Mouse (Mus musculus) olfactory bulb, adult 2 months (tissue): ENCODE data around the gene Ppm1e. TPM values are rescaled to one million over a fixed set of nuclear protein-coding genes. Genes with fewer than 3 reads are reported as not detected.
A peak's percentile ranks its signal among the peaks of the same experiment; 100 is the strongest.

Experiments
- H3K27ac ChIP-seq: fragments of 200-500 bp; 2 replicates; pipeline ENCODE4 v1.5.1; 2012; ENCODE audit warnings: low read depth, low read length; ENCODE audit not compliant: insufficient read depth
- H3K4me1 ChIP-seq: fragments of 200-500 bp; 2 replicates; pipeline ENCODE4 v1.6.1; 2012; ENCODE audit warnings: low read length; ENCODE audit not compliant: control insufficient read depth, insufficient read depth
- H3K4me3 ChIP-seq: fragments of 200-500 bp; 2 replicates; pipeline ENCODE4 v1.5.1; 2012; ENCODE audit warnings: mild to moderate bottlenecking, low read depth, low read length, moderate library complexity; ENCODE audit not compliant: insufficient read depth
- CTCF ChIP-seq: fragments of 200-500 bp; IDR thresholded peaks from 2 replicates; pipeline ENCODE4 v1.5.1; 2012; ENCODE audit warnings: low read depth, mild to moderate bottlenecking, low read length, moderate library complexity; ENCODE audit not compliant: insufficient read depth
- POLR2A ChIP-seq: fragments of 200-500 bp; IDR thresholded peaks from 2 replicates; pipeline ENCODE4 v1.6.1; 2012; ENCODE audit warnings: mild to moderate bottlenecking, low read depth, low read length, moderate library complexity; ENCODE audit not compliant: insufficient read depth
- WGBS: fragments of 180-500 bp; shearing (Covaris S2); methylation state at CpG from one replicate; pipeline ENCODE4 v1.1.7; 2018; 5-methylcytosine and 5-hydroxymethylcytosine counted together
- polyA plus RNA-seq: library from polyadenylated mRNA; stranded (reverse); fragments of >200 nt; gene quantifications from 2 replicates; pipeline ENCODE4 v1.2.4, GENCODE M21; 2012; ENCODE audit warnings: low replicate concordance; ENCODE audit not compliant: missing spikeins, insufficient read depth, insufficient read length

Ppm1e gene
- polyA plus RNA-seq, 1 experiment: 159 TPM

DNA sequence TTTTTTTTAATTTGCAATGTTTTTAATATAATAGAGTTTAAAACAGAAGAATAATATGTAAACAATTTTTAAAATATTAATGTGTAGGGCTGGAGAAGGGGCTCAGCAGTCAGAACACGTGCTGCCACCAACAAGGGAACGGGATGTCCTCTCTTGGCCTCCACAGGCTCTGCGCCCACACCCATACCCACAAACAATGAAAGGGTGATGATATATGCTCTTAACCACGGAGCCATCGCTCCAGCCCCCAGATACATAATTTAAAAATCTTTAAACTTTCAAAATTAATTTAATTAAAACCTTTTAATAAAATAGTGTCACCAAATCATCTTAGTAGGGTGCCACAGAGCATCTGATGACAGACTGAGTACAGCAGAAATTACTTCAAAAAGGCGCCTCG is 8.2 kb upstream of the Ppm1e start:
- no peak overlapping the region for H3K27ac ChIP-seq
- no peak for TF ChIP-seq CTCF
- no peak for TF ChIP-seq POLR2A
- H3K4me3 ChIP-seq: no peak overlapping the region
- WGBS: 83% methylated on average over 7 of the region's 7 CpGs
- no peaks in the 10 kb centered on the region for H3K4me1 ChIP-seq

DNA sequence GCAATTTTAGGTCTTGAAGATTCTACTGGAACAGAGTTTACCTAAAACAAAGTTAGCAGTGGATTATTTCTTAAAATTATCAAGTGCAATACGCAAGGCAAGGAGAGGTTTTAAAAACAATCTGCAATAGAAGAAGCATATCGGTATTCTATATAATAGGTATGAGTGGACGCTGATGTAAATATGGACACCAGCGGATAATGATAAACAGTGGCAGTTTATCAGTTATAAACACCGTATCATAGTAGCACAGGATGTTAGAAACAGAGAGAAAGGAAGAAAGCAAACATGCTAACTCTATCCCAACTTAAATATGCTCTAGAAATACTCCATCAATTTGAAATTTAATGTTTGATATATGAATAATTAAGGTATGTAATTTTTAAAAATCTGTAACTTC is 6.3 kb upstream of the Ppm1e start:
- 97% methylated on average over 5 of the region's 5 CpGs for WGBS
- Histone ChIP-seq H3K27ac (no peak overlapping the region), H3K4me1 (0 out of 2 replicates have a peak, but pooled peaks cover 2% of the 10 kb centered on the region), H3K4me3 (no peak overlapping the region)
- TF ChIP-seq POLR2A (no peak), CTCF (no peak)

DNA sequence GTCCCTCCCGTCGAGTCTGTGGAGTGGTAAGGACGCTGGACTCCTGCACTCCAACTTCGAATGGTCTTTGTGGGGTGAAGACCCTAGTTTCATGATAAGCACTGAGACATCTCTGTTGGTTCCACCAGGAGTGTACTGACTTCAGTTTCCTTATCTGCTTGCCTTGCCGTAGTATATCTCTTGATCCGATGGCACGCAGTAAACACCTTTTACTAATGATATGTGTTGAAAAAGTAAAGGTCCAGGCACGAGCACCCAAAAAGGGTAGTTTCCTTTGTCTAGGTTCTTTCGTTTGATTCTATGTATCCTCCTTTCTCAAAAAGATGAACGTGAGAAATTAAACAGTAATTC is 414 bp upstream of the Ppm1e start:
- no peak for TF ChIP-seq POLR2A
- TF ChIP-seq CTCF: no peak
- WGBS: 3% methylated on average over 10 of the region's 10 CpGs
- Histone ChIP-seq H3K4me3 (peak overlapping the region; percentile 89), H3K4me1 (peaks cover 4% of the 10 kb centered on the region; the same call in 1 of the 2 replicates), H3K27ac (peak overlapping the region; percentile 92)

DNA sequence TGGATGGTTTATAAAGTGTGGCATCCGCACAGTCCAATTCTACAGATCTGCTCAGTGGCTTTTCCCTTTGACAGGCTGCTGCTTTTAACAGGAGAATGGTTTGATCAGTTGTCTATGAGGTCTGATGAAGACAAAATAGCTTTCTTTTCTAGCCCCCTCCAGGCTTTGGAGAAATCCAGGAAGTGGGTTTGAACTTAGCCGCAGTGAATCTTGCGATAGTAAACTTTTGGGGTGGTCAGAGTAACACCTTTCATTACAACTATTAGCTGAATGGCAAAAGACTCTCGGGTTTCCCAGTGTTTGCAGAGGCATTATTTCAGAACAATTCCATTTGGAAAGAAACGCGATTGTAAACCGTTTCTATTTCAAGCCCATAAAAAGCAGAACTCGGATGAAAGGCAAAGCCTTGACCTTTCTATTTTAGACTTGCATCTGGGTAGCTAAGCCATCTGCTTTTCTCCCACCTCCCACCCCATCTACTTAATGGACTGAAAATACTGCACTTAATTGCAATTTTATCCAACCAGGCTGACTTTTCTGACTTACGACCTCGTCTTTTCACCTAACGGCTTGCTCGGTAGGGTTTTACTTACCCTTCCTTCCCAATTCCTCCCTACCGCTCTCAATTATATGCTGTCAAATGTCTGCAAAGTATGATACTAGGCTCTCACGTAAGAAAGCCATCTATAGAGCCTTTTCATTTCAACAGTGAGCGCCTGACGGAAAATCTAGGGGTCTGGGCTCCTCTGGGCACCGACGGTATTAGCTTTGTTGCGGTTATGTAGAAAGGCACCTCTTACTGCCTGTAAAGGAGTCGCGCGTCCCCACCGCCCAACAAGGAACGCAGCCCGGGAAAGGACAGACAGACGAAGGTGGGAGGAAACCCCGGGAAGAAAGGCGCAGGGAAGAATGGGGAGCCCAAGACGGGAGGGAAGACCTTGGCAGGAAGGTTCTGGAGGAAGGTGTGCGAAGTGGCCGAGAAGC is 1.2 kb downstream of the Ppm1e start:
- TF ChIP-seq CTCF (no peak), POLR2A (no peak)
- 1% methylated on average over 31 of the region's 31 CpGs for WGBS
- peak overlapping the region; percentile 92 for H3K27ac ChIP-seq
- peaks cover 4% of the 10 kb centered on the region; the same call in 1 of the 2 replicates for H3K4me1 ChIP-seq
- peak overlapping the region; percentile 89 for H3K4me3 ChIP-seq

DNA sequence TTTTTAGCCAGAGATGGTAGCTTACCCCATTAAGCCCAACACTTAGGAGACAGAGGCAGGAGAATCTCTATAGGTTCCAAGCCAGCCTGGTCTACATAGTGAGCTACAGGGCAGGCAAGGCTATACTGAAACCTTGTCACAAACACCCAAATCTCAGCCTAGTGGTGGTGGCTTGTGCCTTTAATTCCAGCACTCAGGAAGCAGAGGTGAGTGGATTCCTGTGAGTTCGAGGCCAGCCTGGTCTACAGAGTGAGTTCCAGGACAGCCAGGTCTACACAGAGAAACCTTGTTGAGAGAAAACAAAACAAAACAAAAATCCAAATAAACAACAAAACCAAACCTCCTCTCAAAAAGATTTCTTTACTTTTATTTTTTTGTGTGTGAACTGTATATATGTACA is 4.0 kb downstream of the Ppm1e start:
- Histone ChIP-seq H3K4me1 (peaks cover 5% of the 10 kb centered on the region), H3K4me3 (no peak overlapping the region), H3K27ac (no peak overlapping the region)
- no peak for TF ChIP-seq CTCF
- TF ChIP-seq POLR2A: no peak
- WGBS: 78% methylated on average over 1 of the region's 1 CpGs

DNA sequence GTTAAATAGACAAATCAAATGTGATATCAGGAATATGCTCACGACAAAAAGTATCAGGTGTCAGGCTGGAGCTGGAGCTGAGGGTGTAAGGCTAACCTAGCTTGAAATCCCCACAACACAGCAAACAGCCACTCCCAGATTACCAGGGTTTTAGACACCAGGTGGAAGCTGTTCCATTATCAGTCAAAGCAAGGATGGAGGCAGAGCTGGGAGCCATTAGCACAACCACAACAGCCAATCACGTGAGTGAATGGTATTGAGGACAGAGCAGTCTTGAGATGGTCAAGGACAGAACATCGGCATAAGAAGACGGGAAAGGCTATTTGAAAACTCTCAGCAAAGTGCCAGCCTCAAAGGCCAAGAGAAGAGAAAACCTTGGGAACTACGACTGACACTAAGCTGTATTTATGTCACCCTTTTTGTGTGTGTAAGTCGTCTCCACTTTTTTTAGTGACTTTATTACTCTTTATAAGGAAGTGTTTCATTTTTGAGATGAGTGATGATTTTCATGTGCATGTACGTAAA is 5.1 kb downstream of the Ppm1e start:
- WGBS: 58% methylated on average over 7 of the region's 7 CpGs
- H3K27ac ChIP-seq: peak overlapping the region; percentile 36; the same call in 1 of the 2 replicates
- H3K4me1 ChIP-seq: peaks cover 5% of the 10 kb centered on the region
- no peak overlapping the region for H3K4me3 ChIP-seq
- TF ChIP-seq POLR2A (no peak), CTCF (no peak)

DNA sequence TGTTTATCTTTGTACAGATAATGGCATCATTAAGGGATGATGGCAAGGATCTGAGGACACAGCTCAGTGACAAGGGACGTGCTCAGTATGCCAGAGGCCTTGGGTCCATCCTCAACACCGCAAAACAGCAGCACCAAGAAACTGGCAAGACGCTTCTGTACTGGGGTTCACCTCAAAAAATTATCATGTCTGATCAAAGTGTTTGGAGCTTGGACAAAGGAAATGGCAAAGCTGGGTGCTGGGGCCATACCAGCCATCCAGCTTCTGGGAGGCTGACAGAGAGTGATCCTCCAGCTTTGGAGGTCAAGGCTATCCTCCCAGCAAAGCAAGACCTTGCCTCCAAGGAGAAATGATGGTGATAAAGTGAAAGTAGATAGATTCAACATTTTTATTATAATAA is 32.4 kb downstream of the Ppm1e start:
- WGBS: 76% methylated on average over 3 of the region's 3 CpGs
- TF ChIP-seq CTCF: no peak
- no peak for TF ChIP-seq POLR2A
- 0 out of 2 replicates have a peak overlapping the region, but pooled peaks have one; percentile 5 for H3K27ac ChIP-seq
- no peak overlapping the region for H3K4me3 ChIP-seq
- peaks cover 6% of the 10 kb centered on the region; the same call in 1 of the 2 replicates for H3K4me1 ChIP-seq

DNA sequence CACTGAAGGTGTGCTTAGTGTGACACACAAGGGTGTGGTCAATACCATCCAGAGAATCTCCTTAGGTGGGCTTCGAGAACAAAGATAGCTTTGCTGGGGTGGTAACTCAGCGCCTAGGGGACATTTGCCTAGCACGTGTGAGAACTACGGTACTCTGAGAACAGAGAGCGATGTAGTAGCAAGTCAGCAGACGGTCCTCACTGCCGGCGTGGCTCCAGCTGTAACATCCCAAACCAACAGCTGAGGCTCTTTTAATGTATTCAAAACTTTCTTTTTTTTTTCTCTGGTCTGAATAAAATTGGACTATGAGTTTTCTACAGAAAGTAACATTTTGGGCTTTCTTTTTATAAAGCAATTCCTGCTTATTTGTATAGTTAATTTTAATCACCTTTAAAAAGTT is 36.3 kb downstream of the Ppm1e start:
- H3K4me1 ChIP-seq: peaks cover 15% of the 10 kb centered on the region
- no peak overlapping the region for H3K4me3 ChIP-seq
- TF ChIP-seq POLR2A (no peak), CTCF (no peak)
- H3K27ac ChIP-seq: no peak overlapping the region
- WGBS: 49% methylated on average over 8 of the region's 8 CpGs

DNA sequence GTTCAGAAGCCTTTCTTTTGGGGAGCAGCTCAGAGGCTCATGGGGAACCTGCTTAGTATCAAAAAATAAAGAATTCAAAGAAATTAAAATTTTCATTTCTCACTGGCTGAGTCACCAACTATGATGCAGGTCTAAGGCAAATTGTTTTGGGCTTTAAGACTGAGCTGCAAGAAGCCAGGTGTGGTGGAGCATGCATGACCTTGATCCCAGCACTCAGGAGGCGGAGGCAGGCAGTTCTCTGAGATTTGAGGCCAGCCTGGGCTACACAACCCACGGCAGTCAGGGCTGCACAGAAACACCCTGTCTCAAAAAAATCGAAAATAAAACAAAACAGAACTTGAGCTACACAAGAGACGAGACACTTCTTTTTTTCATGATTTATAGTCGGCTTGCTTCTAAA is 38.8 kb downstream of the Ppm1e start:
- peaks cover 13% of the 10 kb centered on the region for H3K4me1 ChIP-seq
- WGBS: 37% methylated on average over 5 of the region's 5 CpGs
- H3K4me3 ChIP-seq: no peak overlapping the region
- TF ChIP-seq POLR2A (no peak), CTCF (no peak)
- H3K27ac ChIP-seq: no peak overlapping the region
